Mouse (Mus musculus): Measurements from ENCODE around the gene Slc1a5.

GRCm38 (mm10) chr7:16780825-16781554 lies at the start of gene Slc1a5:
- TF ChIP-seq GATA1 (IDR thresholded peaks at IDR 0.05; ENCODE audit: borderline replicate concordance, low read length), result no peak
- 0 out of 2 replicates have a peak, but pooled peaks have one; percentile 22 for TF ChIP-seq FLI1 (IDR thresholded peaks at IDR 0.05; ENCODE audit: low read length)

Data from megakaryocyte, embryonic 14.5 days (primary cell).